Mouse (Mus musculus) kidney, adult 2 months (tissue): Measurements from ENCODE around the gene Tspan12. TPM values are rescaled to one million over a fixed set of nuclear protein-coding genes. Genes with fewer than 3 reads are reported as not detected.
"Not testable (repeated sequence)": the region's sequence is repeated elsewhere in the genome, so short reads cannot be mapped to it uniquely, and the experiment has no call there.

Source experiments
- DNase-seq: peaks from one replicate; pipeline ENCODE4 v3.0.0; 2021
- H3K27ac ChIP-seq: fragments of 200-500 bp; 2 replicates; pipeline ENCODE4 v1.5.1; 2012; ENCODE audit warnings: low read depth, low read length, control low read depth, inconsistent platforms; ENCODE audit not compliant: insufficient read depth
- H3K27me3 ChIP-seq: fragments of 200-500 bp; replicated peaks from 2 replicates; pipeline ENCODE4 v1.6.1; 2012; ENCODE audit warnings: mild to moderate bottlenecking, moderate library complexity, low read length, inconsistent platforms; ENCODE audit not compliant: control insufficient read depth, insufficient read depth
- H3K36me3 ChIP-seq: fragments of 200-500 bp; 2 replicates; pipeline ENCODE4 v1.6.1; 2012; ENCODE audit warnings: mild to moderate bottlenecking, moderate library complexity, low read length, inconsistent platforms; ENCODE audit not compliant: control insufficient read depth, insufficient read depth
- H3K4me1 ChIP-seq: fragments of 200-500 bp; 2 replicates; pipeline ENCODE4 v1.6.1; 2011; ENCODE audit warnings: low read length; ENCODE audit not compliant: control insufficient read depth, insufficient read depth
- H3K4me3 ChIP-seq: fragments of 200-500 bp; 2 replicates; pipeline ENCODE4 v1.5.1; 2011; ENCODE audit warnings: mild to moderate bottlenecking, low read depth, low read length, control low read depth; ENCODE audit not compliant: insufficient read depth
- CTCF ChIP-seq: fragments of 200-500 bp; conservative IDR thresholded peaks from 2 replicates; pipeline ENCODE4 v1.5.1; 2011; ENCODE audit warnings: low read depth, mild to moderate bottlenecking, control low read depth, low read length, moderate library complexity, mixed read lengths; ENCODE audit not compliant: insufficient read depth, insufficient read length
- POLR2A ChIP-seq: fragments of 200-500 bp; IDR thresholded peaks from one replicate; pipeline ENCODE4 v1.6.1; 2011; ENCODE audit warnings: low read depth, low read length, control low read depth
- WGBS: fragments of 180-500 bp; shearing (Covaris S2); methylation state at CpG from one replicate; pipeline ENCODE4 v1.1.7; 2018; 5-methylcytosine and 5-hydroxymethylcytosine counted together
- polyA plus RNA-seq: library from polyadenylated mRNA; depleted of rRNA; stranded (reverse); fragments of >200 nt; gene quantifications from 2 replicates; pipeline ENCODE4 v1.2.3, GENCODE M21; 2012; rRNA removed

The Tspan12 gene
- 17.2 and 21.7 TPM in 2 replicates for polyA plus RNA-seq

GRCm38 (mm10) chr6:21852344-21852785 is at the start of gene Tspan12:
Tspan12 (minus strand) TSS chr6:21852515.
- peak within 1 kb of the TSS; percentile 72 for H3K27ac ChIP-seq
- 3% methylated on average over 13 of the region's 13 CpGs for WGBS
- peak within 1 kb of the TSS; percentile 65 for H3K4me3 ChIP-seq
- no peak for DNase-seq
- peaks cover 3% of the 10 kb centered on the region; the same call in 1 of the 2 replicates for H3K4me1 ChIP-seq
- H3K27me3 ChIP-seq: no peaks in the 10 kb centered on the region
- no peaks in the 10 kb centered on the region for H3K36me3 ChIP-seq
- TF ChIP-seq CTCF: no peak
- no peak for TF ChIP-seq POLR2A

- H3K27ac ChIP-seq: no peak overlapping the region
- H3K4me1 ChIP-seq: no peaks in the 10 kb centered on the region
- DNase-seq: peak; percentile 72
- WGBS: 31% methylated on average over 7 of the region's 7 CpGs
- no peak overlapping the region for H3K4me3 ChIP-seq
- H3K36me3 ChIP-seq: no peaks in the 10 kb centered on the region
- H3K27me3 ChIP-seq: no peaks in the 10 kb centered on the region
- TF ChIP-seq CTCF: no peak
- TF ChIP-seq POLR2A: no peak
Observed at GRCm38 (mm10) chr6:21894451-21894850, 42.1 kb upstream of the Tspan12 start.

- H3K4me1 ChIP-seq: no peaks in the 10 kb centered on the region
- 79% methylated on average over 2 of the region's 2 CpGs for WGBS
- no peak for DNase-seq
- no peak overlapping the region for H3K27ac ChIP-seq
- H3K27me3 ChIP-seq: no peaks in the 10 kb centered on the region
- TF ChIP-seq CTCF (no peak), POLR2A (no peak)
- no peaks in the 10 kb centered on the region for H3K36me3 ChIP-seq
- no peak overlapping the region for H3K4me3 ChIP-seq
Observed at GRCm38 (mm10) chr6:21889101-21889500, 36.8 kb upstream of the Tspan12 start.

- H3K36me3 ChIP-seq, DNase-seq, H3K27ac ChIP-seq, H3K27me3 ChIP-seq, H3K4me1 ChIP-seq, H3K4me3 ChIP-seq: not testable (repeated sequence)
Observed at GRCm38 (mm10) chr6:21887971-21888370, 35.7 kb upstream of the Tspan12 start.

GRCm38 (mm10) chr6:21879496-21879895 is 27.2 kb upstream of the Tspan12 start:
- 36% methylated on average over 6 of the region's 6 CpGs for WGBS
- DNase-seq: no peak
- H3K36me3 ChIP-seq: no peaks in the 10 kb centered on the region
- H3K4me1 ChIP-seq: no peaks in the 10 kb centered on the region
- no peak for TF ChIP-seq POLR2A
- no peak for TF ChIP-seq CTCF
- H3K4me3 ChIP-seq: no peak overlapping the region
- H3K27me3 ChIP-seq: no peaks in the 10 kb centered on the region; the same call in 1 of the 2 replicates
- H3K27ac ChIP-seq: no peak overlapping the region

- TF ChIP-seq POLR2A (no peak), CTCF (no peak)
- no peak for DNase-seq
- Histone ChIP-seq H3K27ac (no peak overlapping the region), H3K36me3 (no peaks in the 10 kb centered on the region), H3K4me3 (no peak overlapping the region), H3K4me1 (no peaks in the 10 kb centered on the region), H3K27me3 (no peaks in the 10 kb centered on the region)
- 59% methylated on average over 1 of the region's 1 CpGs for WGBS
Observed at GRCm38 (mm10) chr6:21867310-21867709, 15.0 kb upstream of the Tspan12 start.

GRCm38 (mm10) chr6:21864179-21864578 is 11.9 kb upstream of the Tspan12 start:
- Histone ChIP-seq H3K36me3 (no peaks in the 10 kb centered on the region), H3K4me3 (no peak overlapping the region), H3K27ac (no peak overlapping the region), H3K4me1 (no peaks in the 10 kb centered on the region), H3K27me3 (no peaks in the 10 kb centered on the region)
- no peak for DNase-seq
- WGBS: 58% methylated on average over 8 of the region's 8 CpGs
- TF ChIP-seq POLR2A (no peak), CTCF (no peak)

- Histone ChIP-seq H3K4me3 (no peak overlapping the region), H3K27ac (no peak overlapping the region), H3K27me3 (no peaks in the 10 kb centered on the region), H3K36me3 (no peaks in the 10 kb centered on the region), H3K4me1 (no peaks in the 10 kb centered on the region)
- no peak for TF ChIP-seq POLR2A
- no peak for TF ChIP-seq CTCF
- DNase-seq: no peak
- 31% methylated on average over 1 of the region's 1 CpGs for WGBS
Observed at GRCm38 (mm10) chr6:21863561-21863960, 11.2 kb upstream of the Tspan12 start.
